Mouse (Mus musculus) MEL (cell line): Measurements from ENCODE around the gene Pigk. TPM values are rescaled to one million over a fixed set of nuclear protein-coding genes. Genes with fewer than 3 reads are reported as not detected.

ENCODE experiments used
- DNase-seq: peaks from one replicate; pipeline ENCODE4 v3.0.0; 2011; ENCODE audit warnings: low read depth, low spot score
- H3K27ac ChIP-seq: 2 replicates; pipeline ENCODE4 v1.5.1; 2012; ENCODE audit warnings: low read depth, mild to moderate bottlenecking, control low read depth, low read length, moderate library complexity; ENCODE audit not compliant: control insufficient read depth
- H3K27me3 ChIP-seq, 2 experiments: fragments of 150-350 bp in 1 of 2; sonication (generic) in 1 of 2; 2 replicates each; pipeline ENCODE4 v1.6.1; 2012; ENCODE audit warnings: low read length in 2 of 2, mild to moderate bottlenecking in 2 of 2, improper control_type of control experiment in 1 of 2, moderate library complexity in 1 of 2; ENCODE audit not compliant: insufficient read depth in 2 of 2, control insufficient read depth in 1 of 2
- H3K36me3 ChIP-seq, 2 experiments: 2 replicates each; pipeline ENCODE4 v1.6.1; 2012 to 2014; ENCODE audit warnings: low read length in 2 of 2, improper control_type of control experiment in 1 of 2, inconsistent platforms in 1 of 2, mild to moderate bottlenecking in 1 of 2; ENCODE audit not compliant: insufficient read depth in 2 of 2, control insufficient read depth in 1 of 2
- H3K4me1 ChIP-seq, 2 experiments: fragments of 150-350 bp in 1 of 2; sonication (generic) in 1 of 2; 2 replicates each; pipeline ENCODE4 v1.6.1; 2012; ENCODE audit warnings: low read length in 2 of 2, improper control_type of control experiment in 1 of 2, mild to moderate bottlenecking in 1 of 2; ENCODE audit not compliant: insufficient read depth in 2 of 2, control insufficient read depth in 1 of 2
- H3K4me3 ChIP-seq, 2 experiments: fragments of 150-350 bp in 1 of 2; sonication (generic) in 1 of 2; 2 replicates each; pipeline ENCODE4 v1.5.1; 2012; ENCODE audit warnings: low read depth in 2 of 2, low read length in 2 of 2, mild to moderate bottlenecking in 2 of 2, moderate library complexity in 2 of 2, control low read depth in 1 of 2, improper control_type of control experiment in 1 of 2; ENCODE audit not compliant: control insufficient read depth in 1 of 2, insufficient read depth in 1 of 2
- H3K79me2 ChIP-seq: 2 replicates; pipeline ENCODE4 v1.6.1; 2012; ENCODE audit warnings: mild to moderate bottlenecking, low read length, moderate library complexity; ENCODE audit not compliant: control insufficient read depth, poor library complexity, insufficient read depth
- H3K9ac ChIP-seq: 2 replicates; pipeline ENCODE4 v1.6.1; 2012; ENCODE audit warnings: low read depth, mild to moderate bottlenecking, control low read depth, low read length, moderate library complexity; ENCODE audit not compliant: control insufficient read depth, poor library complexity, severe bottlenecking
- H3K9me3 ChIP-seq: fragments of 150-350 bp; sonication (generic); replicated peaks from 2 replicates; pipeline ENCODE4 v1.6.1; 2012; ENCODE audit warnings: mild to moderate bottlenecking, low read length, improper control_type of control experiment, moderate library complexity; ENCODE audit not compliant: insufficient read depth
- CTCF ChIP-seq, 3 experiments: IDR thresholded peaks in 2 of 3; conservative IDR thresholded peaks in 1 of 3; 2 replicates each; pipeline ENCODE4 v1.5.1; 2011 to 2012; ENCODE audit warnings: low read length in 3 of 3, low read depth in 2 of 3, mild to moderate bottlenecking in 2 of 3, improper control_type of control experiment in 1 of 3, inconsistent platforms in 1 of 3, mixed read lengths in 1 of 3, moderate library complexity in 1 of 3; ENCODE audit not compliant: control insufficient read depth in 1 of 3, insufficient read depth in 1 of 3, poor library complexity in 1 of 3, severe bottlenecking in 1 of 3
- EP300 ChIP-seq, 2 experiments: IDR thresholded peaks; 2 replicates each; pipeline ENCODE4 v1.6.1; 2011; ENCODE audit warnings: improper control_type of control experiment in 2 of 2, low read length in 2 of 2, low read depth in 1 of 2, mild to moderate bottlenecking in 1 of 2
- ETS1 ChIP-seq: IDR thresholded peaks from 2 replicates; pipeline ENCODE4 v1.6.1; 2012; ENCODE audit warnings: low read depth, mild to moderate bottlenecking, inconsistent platforms, low read length, improper control_type of control experiment, moderate library complexity
- GABPA ChIP-seq: IDR thresholded peaks from 2 replicates; pipeline ENCODE4 v1.6.1; 2012; ENCODE audit warnings: low read depth, mild to moderate bottlenecking, inconsistent platforms, low read length, improper control_type of control experiment, moderate library complexity
- MEF2A ChIP-seq: IDR thresholded peaks from 2 replicates; pipeline ENCODE4 v1.6.1; 2014; ENCODE audit warnings: low read depth, mild to moderate bottlenecking, inconsistent platforms, low read length, improper control_type of control experiment; ENCODE audit not compliant: poor library complexity, insufficient replicate concordance, severe bottlenecking; ENCODE audit errors: extremely low read depth
- RAD21 ChIP-seq: IDR thresholded peaks from 2 replicates; pipeline ENCODE4 v1.6.1; 2011; ENCODE audit warnings: mild to moderate bottlenecking, low read depth, low read length, improper control_type of control experiment
- SMC3 ChIP-seq: IDR thresholded peaks from 2 replicates; pipeline ENCODE4 v1.6.1; 2011; ENCODE audit warnings: low read depth, low read length, improper control_type of control experiment
- TCF12 ChIP-seq: IDR thresholded peaks from 2 replicates; pipeline ENCODE4 v1.6.1; 2014; ENCODE audit warnings: low read depth, mild to moderate bottlenecking, inconsistent platforms, low read length, improper control_type of control experiment, moderate library complexity
- USF1 ChIP-seq: IDR thresholded peaks from 2 replicates; pipeline ENCODE4 v1.6.1; 2014; ENCODE audit warnings: low read depth, mild to moderate bottlenecking, inconsistent platforms, low read length, improper control_type of control experiment, moderate library complexity
- USF2 ChIP-seq, 2 experiments: IDR thresholded peaks; 2 replicates each; pipeline ENCODE4 v1.6.1; 2011 to 2012; ENCODE audit warnings: improper control_type of control experiment in 2 of 2, low read length in 2 of 2, borderline replicate concordance in 1 of 2, inconsistent platforms in 1 of 2, low read depth in 1 of 2, mild to moderate bottlenecking in 1 of 2; ENCODE audit not compliant: insufficient read depth in 1 of 2
- polyA plus RNA-seq, 2 experiments: library from polyadenylated mRNA; stranded (reverse) in 1 of 2; unstranded in 1 of 2; fragments of >175 nt in 1 of 2; fragments of >200 nt in 1 of 2; gene quantifications; 2 replicates each; pipeline versions ENCODE4 v1.2.1 to v1.2.4; 2012; ENCODE audit warnings: low replicate concordance in 2 of 2, low read depth in 1 of 2; ENCODE audit not compliant: insufficient read length in 2 of 2, insufficient read depth in 1 of 2, missing spikeins in 1 of 2
- total RNA-seq: library from RNA; depleted of rRNA; stranded (reverse); fragments of 300-350 nt; gene quantifications from 2 replicates; pipeline ENCODE4 v1.2.3, GENCODE M21; 2012

The Pigk gene
- total and polyA plus RNA-seq, 3 experiments, result 14.6 to 17.8 TPM; not detected in 1

GRCm38 (mm10) chr3:152709936-152710335, 4.0 kb upstream of the Pigk start:
- H3K4me3 ChIP-seq, result no peak overlapping the region
- no peaks in the 10 kb centered on the region for H3K9me3 ChIP-seq
- no peak for TF ChIP-seq TCF12
- TF ChIP-seq ETS1, result no peak
- no peak for TF ChIP-seq USF2 (IDR thresholded peaks at IDR 0.05; ENCODE audit: borderline replicate concordance in 1 of 2, insufficient read depth in 1 of 2, low read depth in 1 of 2, low read length in 2 of 2)
- no peak for TF ChIP-seq EP300 (IDR thresholded peaks at IDR 0.05; ENCODE audit: low read depth in 1 of 2, low read length in 2 of 2)
- no peak for TF ChIP-seq GABPA
- H3K4me1 ChIP-seq, result peaks cover 2 to 4% of the 10 kb centered on the region in 2 experiments; a peak in 3 of 4 replicates
- H3K36me3 ChIP-seq, result peaks cover 0 to 3% of the 10 kb centered on the region in 2 experiments; a peak in 2 of 4 replicates
- DNase-seq, result no peak
- H3K27ac ChIP-seq, result no peak overlapping the region
- peaks cover 4 to 7% of the 10 kb centered on the region in 2 experiments for H3K27me3 ChIP-seq
- H3K79me2 ChIP-seq, result peaks cover 8% of the 10 kb centered on the region
- no peak overlapping the region for H3K9ac ChIP-seq

GRCm38 (mm10) chr3:152712957-152713356, 943 bp upstream of the Pigk start:
- Histone ChIP-seq H3K4me3 (no peak overlapping the region), H3K79me2 (peaks cover 9% of the 10 kb centered on the region), H3K9me3 (no peaks in the 10 kb centered on the region), H3K27me3 (peaks cover 3 to 4% of the 10 kb centered on the region in 2 experiments), H3K4me1 (peaks cover 7 to 8% of the 10 kb centered on the region in 2 experiments; a peak in 3 of 4 replicates), H3K27ac (no peak overlapping the region), H3K36me3 (peaks cover 0 to 8% of the 10 kb centered on the region in 2 experiments; a peak in 2 of 4 replicates), H3K9ac (no peak overlapping the region)
- TF ChIP-seq CTCF (IDR thresholded peaks at IDR 0.05 in 2 of 3, conservative IDR thresholded peaks at IDR 0.05 in 1 of 3; ENCODE audit: control insufficient read depth in 1 of 3, insufficient read depth in 1 of 3, low read depth in 2 of 3, low read length in 3 of 3, poor library complexity in 1 of 3, severe bottlenecking in 1 of 3) (peak in 1 of 3 experiments; percentile 8; a peak in 1 of 6 replicates), RAD21 (peak; percentile 12; the same call in 1 of the 2 replicates), SMC3 (0 out of 2 replicates have a peak, but pooled peaks have one; percentile 12), USF1 (no peak)
- no peak for DNase-seq

GRCm38 (mm10) chr3:152721301-152721700, 7.4 kb downstream of the Pigk start:
- Histone ChIP-seq H3K79me2 (no peaks in the 10 kb centered on the region), H3K9ac (no peak overlapping the region), H3K27ac (no peak overlapping the region), H3K27me3 (no peaks in the 10 kb centered on the region), H3K36me3 (0 out of 4 replicates have a peak, but pooled peaks cover 0 to 1% of the 10 kb centered on the region in 2 experiments), H3K4me3 (no peak overlapping the region), H3K4me1 (no peaks in the 10 kb centered on the region), H3K9me3 (no peaks in the 10 kb centered on the region)
- TF ChIP-seq MEF2A (no peak), RAD21 (peak; percentile 28), USF1 (no peak), SMC3 (peak; percentile 38), CTCF (IDR thresholded peaks at IDR 0.05 in 2 of 3, conservative IDR thresholded peaks at IDR 0.05 in 1 of 3; ENCODE audit: control insufficient read depth in 1 of 3, insufficient read depth in 1 of 3, low read depth in 2 of 3, low read length in 3 of 3, poor library complexity in 1 of 3, severe bottlenecking in 1 of 3) (peak; percentile 40 to 61 (median 48))
- peak; percentile 31 for DNase-seq
